Mouse (Mus musculus): Measurements from ENCODE around the gene Olfr1052.

GRCm38 (mm10) chr2:86335333-86335732 lies 43.1 kb downstream of the Olfr1052 start, which contains the start of gene Olfr1054:
- TF ChIP-seq POLR2A (IDR thresholded peaks at IDR 0.05; ENCODE audit: extremely low read depth, insufficient read depth, low read length) (no peak), CTCF (IDR thresholded peaks at IDR 0.05; ENCODE audit: low read depth, low read length) (no peak)
